Mouse (Mus musculus) C3H10T1/2 (cell line): ENCODE measurements around the gene Gm44503. TPM values are rescaled to one million over a fixed set of nuclear protein-coding genes. Genes with fewer than 3 reads are reported as not detected.

ENCODE experiments used
- polyA plus RNA-seq, 2 experiments: library from polyadenylated mRNA; unstranded; fragments of >200 nt; fragmentation: generic; extraction: Trizol; gene quantifications; one replicate each; pipeline ENCODE4 v1.2.1; 2012; ENCODE audit warnings: missing spikeins in 2 of 2

Gm44503 gene
- under 1 TPM in 1 of 2 experiments, not detected in 1; 0.02 TPM for polyA plus RNA-seq

DNA sequence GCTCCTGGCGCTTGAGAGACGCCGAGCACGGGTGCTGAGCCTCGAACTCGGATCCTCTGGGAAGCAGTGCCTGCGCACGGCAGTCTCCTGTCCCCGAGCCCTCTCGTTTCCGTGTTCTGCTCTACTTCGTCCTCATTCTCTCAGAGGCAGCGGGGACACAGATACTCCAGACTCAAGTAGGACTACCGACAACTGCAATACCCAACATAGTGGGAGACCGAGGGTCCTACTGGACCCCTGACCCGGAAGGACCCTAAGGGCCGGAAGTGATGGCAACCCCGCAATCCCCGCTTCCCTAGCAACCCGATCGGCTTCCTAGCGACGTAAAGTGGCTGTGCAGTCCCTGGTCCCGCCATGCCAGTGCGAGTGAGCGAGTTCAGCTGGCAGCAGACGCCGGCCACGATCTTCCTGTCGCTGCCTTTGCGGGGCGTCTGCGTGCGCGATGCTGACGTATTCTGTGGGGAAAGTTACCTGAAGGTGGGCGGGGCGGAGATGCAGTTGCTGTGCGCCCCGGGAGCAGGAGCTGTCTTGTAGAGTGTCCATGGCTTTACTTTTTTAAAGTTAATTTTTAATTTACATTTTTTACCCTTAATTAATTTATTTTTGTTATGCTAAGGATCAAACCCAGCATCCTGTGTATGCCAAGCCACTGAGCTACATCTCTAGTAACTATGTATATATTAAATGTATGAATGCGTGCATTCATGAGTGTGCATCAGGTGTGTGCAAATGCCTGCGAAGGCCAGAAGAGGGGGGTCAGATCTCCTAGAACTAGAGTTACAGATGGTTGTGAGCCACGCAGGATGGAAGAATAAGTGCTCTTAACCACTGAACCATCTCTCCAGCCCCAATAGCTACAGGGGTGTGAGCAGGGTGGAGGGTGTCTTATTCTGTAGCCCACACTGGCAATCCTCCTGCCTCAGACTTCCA is at the start of gene Gm44503, which contains the start of gene Dyx1c1:
Gene Gm44503 (plus strand): TSS at position 332 of the 930 bp plus-strand sequence.
Gene Dyx1c1 (plus strand): TSS at position 265 of the 930 bp plus-strand sequence.

DNA sequence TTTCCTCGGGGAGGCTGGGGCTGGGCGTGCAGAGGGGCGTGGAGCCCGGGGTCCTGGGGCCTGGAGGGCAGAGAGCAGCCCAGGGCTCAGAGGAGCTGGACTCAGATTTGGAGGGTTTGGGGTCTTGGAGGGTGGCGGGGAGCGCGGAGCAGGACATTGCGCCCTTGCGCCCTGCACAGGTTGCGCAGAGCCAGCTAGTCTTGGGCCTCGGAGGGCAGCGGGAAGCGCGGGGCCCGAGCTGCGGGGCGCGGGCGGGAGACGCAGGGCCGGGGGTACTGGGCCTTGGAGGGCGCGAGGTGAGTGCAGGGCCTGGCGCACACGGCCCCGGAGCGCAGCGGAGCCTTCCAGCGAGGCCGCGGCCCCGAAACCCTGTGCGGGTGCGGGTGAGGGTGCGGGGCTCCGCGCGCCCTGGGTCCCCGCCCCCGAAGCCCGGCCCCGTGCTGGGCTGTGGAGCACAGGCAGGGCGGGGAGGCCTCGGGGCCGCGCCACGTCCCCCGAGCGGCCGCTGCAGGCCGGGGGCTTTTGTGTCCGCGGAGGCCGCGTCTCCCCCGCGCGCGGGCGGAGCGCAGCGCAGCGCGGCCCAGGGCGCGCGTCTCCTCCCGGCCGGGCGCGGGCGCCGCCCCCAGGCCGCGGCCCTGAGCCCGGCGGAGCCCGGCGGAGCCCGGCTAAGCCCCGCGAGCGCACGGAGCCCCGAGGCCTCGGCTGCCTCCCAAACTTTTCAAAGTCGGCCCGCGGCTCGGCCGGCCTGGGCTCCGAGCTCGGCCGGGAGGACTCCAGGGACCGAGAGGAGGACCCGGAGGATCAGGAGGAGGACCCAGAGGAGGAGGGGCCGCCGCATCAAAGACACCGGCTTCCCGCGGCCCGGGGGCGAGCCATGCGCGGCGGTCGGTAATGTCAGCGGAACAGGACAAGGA is 33.4 kb upstream of the Gm44503 start, which contains the start of gene Pygo1:
Gene Pygo1 (plus strand): TSS at position 625 of the 914 bp plus-strand sequence.

DNA sequence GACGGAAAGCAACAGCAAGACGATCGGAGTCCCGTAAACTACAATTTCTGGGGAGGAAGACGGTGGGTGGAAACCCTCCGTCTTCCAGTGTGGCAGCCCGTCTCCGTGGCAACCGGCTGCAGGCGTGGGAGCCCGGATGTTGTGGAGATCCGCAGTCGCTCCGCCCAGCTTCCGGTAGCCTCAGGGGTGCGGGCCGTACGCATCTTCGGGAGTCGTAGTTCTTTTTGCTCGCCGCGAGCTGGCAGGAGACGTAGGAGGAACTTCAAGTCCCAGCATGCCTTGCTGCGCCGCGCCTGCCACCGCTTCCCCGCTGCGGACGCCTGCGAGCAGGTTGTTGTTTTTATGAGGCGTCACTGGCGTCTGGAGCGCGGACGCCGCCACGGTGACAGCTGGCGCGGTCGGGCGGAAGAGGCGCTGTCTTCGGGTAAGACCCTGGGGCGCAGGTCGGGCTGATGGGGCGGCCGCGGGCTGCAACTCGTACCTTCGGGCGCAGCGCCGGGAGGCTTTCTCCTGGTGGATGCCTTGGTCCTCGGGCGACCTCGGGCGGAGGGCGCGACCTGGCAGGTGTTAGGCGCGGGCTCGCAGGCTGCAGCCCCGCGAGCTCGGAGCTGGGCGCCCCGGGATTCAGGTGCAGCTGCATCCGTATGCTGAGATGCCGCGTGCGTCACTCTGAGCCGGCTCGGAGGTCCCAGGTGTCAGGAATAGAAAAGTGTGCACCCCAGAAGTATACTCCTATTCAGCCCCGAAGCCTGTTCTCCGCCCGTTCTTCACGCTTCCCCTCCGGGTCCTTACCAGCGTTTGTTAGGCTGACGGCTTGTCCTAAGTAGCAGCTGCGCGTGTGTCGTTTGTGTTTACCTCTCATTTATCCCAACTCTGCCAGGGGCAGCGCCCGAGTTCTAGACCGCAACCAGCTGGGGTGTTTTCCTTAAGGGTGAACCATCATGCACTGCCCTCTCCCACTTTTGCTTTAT is 26.9 kb downstream of the Gm44503 start, which contains the start of the genes Ccpg1os and Ccpg1:
Gene Ccpg1os (minus strand): TSS at position 133 of the 971 bp plus-strand sequence.
Gene Ccpg1 (plus strand): TSS at position 180 of the 971 bp plus-strand sequence.

DNA sequence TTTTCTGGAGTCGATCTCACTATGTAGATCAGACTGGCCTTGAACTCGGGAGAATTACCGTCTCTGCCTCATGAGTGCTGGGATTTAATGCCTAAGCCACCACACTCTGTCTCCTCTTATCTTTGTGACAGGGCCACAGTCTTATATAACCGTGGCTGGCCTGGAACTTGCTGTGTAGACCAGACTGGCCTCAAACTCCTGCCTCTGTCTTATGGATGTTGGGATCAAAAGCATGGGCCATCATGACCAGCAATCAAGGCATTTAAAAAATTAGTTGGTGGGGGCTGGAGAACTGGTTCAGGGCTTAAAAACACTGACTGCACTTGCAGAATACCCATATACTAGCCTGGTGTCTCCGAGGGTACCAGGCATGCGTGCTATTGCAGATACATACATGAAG is 81.4 kb downstream of the Gm44503 start, which contains the start of gene Pigb:
Gene Pigb (minus strand): TSS at position 299 of the 400 bp plus-strand sequence.

DNA sequence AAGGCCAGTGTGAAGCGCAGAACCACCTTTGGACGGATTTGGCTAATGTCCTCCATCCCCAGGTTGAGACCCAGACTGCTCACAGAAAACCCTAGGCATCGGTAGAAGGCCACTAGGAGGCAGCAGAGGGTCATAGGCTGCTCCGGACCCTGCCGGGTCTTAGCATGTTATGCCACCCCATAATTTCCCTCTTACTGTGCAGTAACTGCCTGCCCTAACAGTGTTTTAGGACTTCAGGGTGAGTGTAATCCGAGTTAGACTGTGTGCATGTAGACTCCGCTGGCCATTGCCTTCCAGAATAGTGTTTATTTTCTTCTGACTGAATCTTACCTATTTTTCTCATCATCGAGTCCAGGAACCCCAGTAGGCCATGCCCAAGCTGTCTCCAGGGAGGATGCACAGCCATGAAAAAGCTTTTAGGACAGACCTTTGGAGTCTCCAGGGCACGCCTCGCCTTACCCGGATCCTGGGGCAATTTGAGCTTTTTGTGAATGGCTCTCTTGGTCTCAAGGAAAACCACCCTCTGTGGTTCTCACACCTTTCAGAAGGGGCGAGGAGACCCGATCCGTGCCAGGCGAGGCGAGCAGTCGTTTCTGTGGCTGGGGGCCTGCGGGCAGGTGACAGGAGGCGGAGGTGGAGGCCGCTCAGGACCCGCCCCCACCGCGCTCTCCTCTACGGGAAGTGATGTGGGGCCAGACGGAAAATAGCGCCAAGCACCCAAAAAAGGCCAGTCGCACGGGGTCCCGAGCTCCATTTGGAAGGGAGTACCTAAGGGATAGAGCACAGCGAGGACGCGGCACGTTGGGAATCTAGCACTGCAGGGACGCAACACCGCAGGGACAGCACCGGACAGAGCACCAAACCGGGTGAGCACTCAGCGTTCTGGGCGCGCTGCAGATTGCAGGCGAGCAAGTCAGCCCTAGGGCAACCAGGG is 85.8 kb downstream of the Gm44503 start, which contains the start of gene Rab27a:
Gene Rab27a (plus strand): TSS at position 709 of the 934 bp plus-strand sequence.

Other genes starting within 250 kb of the Gm44503 start
- under 1 TPM; 0.07 to 0.44 TPM for gene Prtg, start 152.0 kb upstream of the Gm44503 start, polyA plus RNA-seq
- 1 to 10 TPM in 1 of 2 experiments, under 1 TPM in 1; 0.26 to 3.9 TPM for gene Pygo1, start 33.2 kb upstream of the Gm44503 start, polyA plus RNA-seq
- under 1 TPM in 1 of 2 experiments, not detected in 1; 0.44 TPM for gene Dyx1c1, start 67 bp upstream of the Gm44503 start, polyA plus RNA-seq
- 10 to 100 TPM in 1 of 2 experiments, under 1 TPM in 1; 0.98 to 11.3 TPM for gene Ccpg1os, start 26.5 kb downstream of the Gm44503 start, polyA plus RNA-seq
- gene Ccpg1, start 26.6 kb downstream of the Gm44503 start, polyA plus RNA-seq: 10 to 100 TPM in 1 of 2 experiments, under 1 TPM in 1; 0.97 to 10.6 TPM
- gene Pigb, start 81.5 kb downstream of the Gm44503 start, polyA plus RNA-seq: 1 to 10 TPM; 1.7 to 7.0 TPM
- under 1 TPM in 1 of 2 experiments, not detected in 1; 0.02 TPM for gene Rab27a, start 86.0 kb downstream of the Gm44503 start, polyA plus RNA-seq
- gene Khdc3, start 143.0 kb downstream of the Gm44503 start, polyA plus RNA-seq: not detected
- not detected for gene Gm20509, start 143.6 kb downstream of the Gm44503 start, polyA plus RNA-seq
- 10 to 100 TPM; 13.1 to 41.0 TPM for gene Rsl24d1, start 154.6 kb downstream of the Gm44503 start, polyA plus RNA-seq